Mouse (Mus musculus) ES-E14 (cell line): ENCODE data around the gene Samd15. TPM values are rescaled to one million over a fixed set of nuclear protein-coding genes. Genes with fewer than 3 reads are reported as not detected.
"Not testable (repeated sequence)": the region's sequence is repeated elsewhere in the genome, so short reads cannot be mapped to it uniquely, and the experiment has no call there.

ENCODE experiments used
- DNase-seq: peaks from one replicate; pipeline ENCODE4 v3.0.0-alpha.2; 2013; ENCODE audit warnings: low read depth, low spot score
- H3K27ac ChIP-seq: 2 replicates; pipeline ENCODE4 v1.5.1; 2012; ENCODE audit warnings: low read depth, mild to moderate bottlenecking, low read length, moderate library complexity, mixed read lengths; ENCODE audit not compliant: poor library complexity, insufficient read depth, severe bottlenecking
- H3K36me3 ChIP-seq: 2 replicates; pipeline ENCODE4 v1.6.1; 2012; ENCODE audit warnings: mild to moderate bottlenecking, low read length, moderate library complexity, mixed read lengths; ENCODE audit not compliant: control insufficient read depth, poor library complexity, insufficient read depth, severe bottlenecking
- H3K4me1 ChIP-seq, 2 experiments: fragments of 150-350 bp in 1 of 2; sonication (generic) in 1 of 2; 2 replicates each; pipeline ENCODE4 v1.6.1; 2012; ENCODE audit warnings: low read length in 2 of 2, mild to moderate bottlenecking in 1 of 2, mixed read lengths in 1 of 2; ENCODE audit not compliant: control insufficient read depth in 2 of 2, insufficient read depth in 2 of 2, poor library complexity in 1 of 2
- H3K4me3 ChIP-seq, 2 experiments: fragments of 150-350 bp in 1 of 2; sonication (generic) in 1 of 2; 2 replicates each; pipeline ENCODE4 v1.5.1; 2012; ENCODE audit warnings: low read length in 2 of 2, low read depth in 1 of 2, mild to moderate bottlenecking in 1 of 2, mixed read lengths in 1 of 2; ENCODE audit not compliant: insufficient read depth in 1 of 2, poor library complexity in 1 of 2, severe bottlenecking in 1 of 2
- H3K9ac ChIP-seq: 2 replicates; pipeline ENCODE4 v1.6.1; 2012; ENCODE audit warnings: low read depth, mild to moderate bottlenecking, low read length, mixed read lengths; ENCODE audit not compliant: poor library complexity, insufficient read depth, severe bottlenecking
- H3K9me3 ChIP-seq: fragments of 150-350 bp; sonication (generic); 2 replicates; pipeline ENCODE4 v1.6.1; 2012; ENCODE audit warnings: low read depth, mild to moderate bottlenecking, low read length; ENCODE audit not compliant: control insufficient read depth, insufficient read depth
- CHD2 ChIP-seq: IDR thresholded peaks from 2 replicates; pipeline ENCODE4 v1.6.1; 2014; ENCODE audit warnings: mild to moderate bottlenecking, low read depth, low read length, inconsistent platforms
- HCFC1 ChIP-seq: IDR thresholded peaks from 2 replicates; pipeline ENCODE4 v1.6.1; 2012; ENCODE audit warnings: low read length, inconsistent platforms, borderline replicate concordance; ENCODE audit not compliant: insufficient read depth
- MAFK ChIP-seq: IDR thresholded peaks from 2 replicates; pipeline ENCODE4 v1.6.1; 2014; ENCODE audit warnings: mild to moderate bottlenecking, low read depth, low read length, inconsistent platforms; ENCODE audit not compliant: insufficient read depth
- ZC3H11A ChIP-seq: IDR thresholded peaks from 2 replicates; pipeline ENCODE4 v1.6.1; 2012; ENCODE audit warnings: low read depth, mild to moderate bottlenecking, inconsistent platforms, low read length, borderline replicate concordance
- ZNF384 ChIP-seq: IDR thresholded peaks from 2 replicates; pipeline ENCODE4 v1.6.1; 2012; ENCODE audit warnings: low read depth, low read length, inconsistent platforms
- in situ Hi-C, 2 experiments: fragments of 600-800 bp; cut with MboI; formaldehyde crosslinking; loops; one replicate each; pipeline ENCODE4 v1.15.1; 2025; ENCODE audit warnings: low sequenced_read_pairs in 2 of 2, inconsistent platforms in 1 of 2; ENCODE audit not compliant: unreplicated experiment in 2 of 2
- total RNA-seq: library from RNA; depleted of rRNA; stranded (reverse); fragments of 300-350 nt; gene quantifications from 2 replicates; pipeline ENCODE4 v1.2.3, GENCODE M21; 2012

The Samd15 gene
- total RNA-seq, 1 experiment = 0.98 TPM

DNA sequence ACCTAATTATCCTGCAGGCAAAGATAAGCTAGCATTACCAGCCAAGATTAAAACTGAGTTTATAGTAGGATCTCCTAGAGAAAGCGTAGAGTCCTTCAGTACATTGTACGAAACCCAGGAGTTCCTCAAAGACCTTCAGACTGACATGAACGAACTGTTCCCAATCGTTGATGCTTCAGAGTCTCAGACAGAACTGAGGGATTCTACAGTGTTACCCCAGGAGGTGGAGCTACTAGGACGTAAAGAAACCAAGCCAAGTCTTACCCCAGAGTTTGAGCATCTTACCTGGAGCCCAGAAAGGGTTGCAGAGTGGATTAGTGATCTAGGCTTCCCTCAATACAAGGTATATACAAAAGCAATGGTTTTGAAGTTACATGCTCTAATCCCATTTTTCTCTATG, 2.2 kb downstream of the Samd15 start:
- in situ Hi-C loops = no loop called here
- TF ChIP-seq HCFC1 (no peak), MAFK (no peak), ZNF384 (no peak), CHD2 (no peak), ZC3H11A (no peak)
- no peak overlapping the region for H3K9ac ChIP-seq

GRCm38 (mm10) chr12:87205789-87206188, 6.3 kb downstream of the Samd15 start:
- H3K9me3 ChIP-seq, in situ Hi-C loops, DNase-seq, H3K4me3 ChIP-seq, H3K4me1 ChIP-seq, H3K9ac ChIP-seq, H3K36me3 ChIP-seq: not testable (repeated sequence)
- peak overlapping the region; percentile 60; the same call in 1 of the 2 replicates for H3K27ac ChIP-seq

More for the DNA sequence above, 2.2 kb downstream of the Samd15 start:
- DNase-seq = no peak
- H3K9me3 ChIP-seq = no peaks in the 10 kb centered on the region
- no peak overlapping the region for H3K4me3 ChIP-seq
- H3K27ac ChIP-seq = no peak overlapping the region
- peaks cover 4 to 6% of the 10 kb centered on the region in 2 experiments; a peak in 2 of 4 replicates for H3K4me1 ChIP-seq
- no peaks in the 10 kb centered on the region for H3K36me3 ChIP-seq

GRCm38 (mm10) chr12:87212844-87213606, 13.5 kb downstream of the Samd15 start:
- H3K4me1 ChIP-seq = no peaks in the 10 kb centered on the region
- no peak overlapping the region for H3K4me3 ChIP-seq
- no peak for TF ChIP-seq MAFK
- H3K9me3 ChIP-seq = no peaks in the 10 kb centered on the region
- in situ Hi-C loops = no loop called here
- no peak for DNase-seq
- no peak overlapping the region for H3K9ac ChIP-seq
- H3K36me3 ChIP-seq = no peaks in the 10 kb centered on the region
- no peak overlapping the region for H3K27ac ChIP-seq

- in situ Hi-C loops = no loop called here
- no peak for DNase-seq
- Histone ChIP-seq H3K9me3 (no peaks in the 10 kb centered on the region), H3K9ac (no peak overlapping the region), H3K27ac (no peak overlapping the region), H3K36me3 (peaks cover 2% of the 10 kb centered on the region; the same call in 1 of the 2 replicates), H3K4me3 (no peak overlapping the region), H3K4me1 (no peaks in the 10 kb centered on the region)
- no peak for TF ChIP-seq CHD2
Measured at GRCm38 (mm10) chr12:87216053-87216452, 16.5 kb downstream of the Samd15 start.

GRCm38 (mm10) chr12:87217596-87217995, 18.1 kb downstream of the Samd15 start:
- in situ Hi-C loops = no loop called here
- H3K4me3 ChIP-seq = no peak overlapping the region
- H3K9me3 ChIP-seq = no peaks in the 10 kb centered on the region
- H3K9ac ChIP-seq = no peak overlapping the region
- TF ChIP-seq MAFK = no peak
- no peak for TF ChIP-seq ZC3H11A
- no peak for TF ChIP-seq HCFC1
- no peak for TF ChIP-seq ZNF384
- no peak for TF ChIP-seq CHD2
- H3K4me1 ChIP-seq = no peaks in the 10 kb centered on the region
- peaks cover 2% of the 10 kb centered on the region; the same call in 1 of the 2 replicates for H3K36me3 ChIP-seq
- no peak overlapping the region for H3K27ac ChIP-seq
- no peak for DNase-seq
